Mouse (Mus musculus) layer of hippocampus, adult 18-20 months (tissue): Measurements from ENCODE around the gene Zcchc10. TPM values are rescaled to one million over a fixed set of nuclear protein-coding genes. Genes with fewer than 3 reads are reported as not detected.
"Not testable (repeated sequence)": the region's sequence is repeated elsewhere in the genome, so short reads cannot be mapped to it uniquely, and the experiment has no call there.

Experiments used
- DNase-seq, 2 experiments: peaks; one replicate each; pipeline ENCODE4 v3.0.0; 2022; ENCODE audit warnings: low spot score in 2 of 2
- long read RNA-seq: library from polyadenylated mRNA; stranded (forward); transcript quantifications from one replicate; pipeline ENCODE4 v2.0.0, GENCODE M21; 2021
- total RNA-seq, 2 experiments: library from RNA; stranded (reverse); gene quantifications; 2 replicates each; pipeline ENCODE4 v1.2.3; 2021

Gene Zcchc10
- 10 to 100 TPM; 11.0 to 11.8 TPM for total RNA-seq
- long read RNA-seq, partial matches to known transcripts: 1 of 4 reads
- long read RNA-seq, other reads (novel, unspliced or antisense): 1 of 4 reads

- DNase-seq: peak; percentile 81 to 92
These were observed at the start of gene Zcchc10 for GRCm38 (mm10) chr11:53324512-53324968. Gene Zcchc10 (plus strand): TSS chr11:53324679.

DNA sequence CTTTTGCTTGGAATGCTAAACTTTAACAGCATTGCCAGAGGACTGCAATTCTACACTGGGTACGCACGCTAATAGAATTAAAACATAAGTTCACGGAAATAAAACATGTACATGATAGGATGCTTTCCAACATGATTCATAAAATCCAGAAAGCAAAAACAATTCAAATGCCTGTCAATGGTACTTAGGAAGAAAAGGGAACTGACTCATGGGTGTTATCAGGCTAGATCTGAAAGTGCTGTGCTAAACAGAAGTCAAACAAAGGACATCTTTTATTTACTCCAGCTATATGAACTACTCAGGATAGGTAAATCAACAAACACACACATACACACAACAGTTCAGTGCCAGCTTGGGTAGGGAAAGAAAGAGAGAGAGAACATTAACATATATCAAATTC lies 49.1 kb upstream of the Zcchc10 start:
- no peak for DNase-seq

DNA sequence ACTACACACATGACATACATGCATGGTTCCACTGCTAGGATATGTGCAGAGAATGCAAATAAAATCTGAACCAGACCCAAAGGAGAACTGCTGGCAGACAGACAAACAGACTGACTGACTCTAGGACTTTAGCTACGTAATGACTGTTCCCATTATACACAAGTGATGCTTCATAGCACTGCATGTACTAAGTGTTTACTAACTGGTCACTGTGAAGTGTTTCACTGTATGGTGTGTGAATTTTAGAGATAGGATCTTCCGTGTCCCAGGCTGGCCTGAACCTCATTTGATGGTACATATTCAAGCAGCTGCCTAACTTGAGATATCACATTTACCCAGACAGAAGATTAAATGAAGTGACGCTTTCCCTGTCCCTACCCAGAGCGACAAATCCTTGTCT lies 46.1 kb upstream of the Zcchc10 start:
- no peak for DNase-seq

DNA sequence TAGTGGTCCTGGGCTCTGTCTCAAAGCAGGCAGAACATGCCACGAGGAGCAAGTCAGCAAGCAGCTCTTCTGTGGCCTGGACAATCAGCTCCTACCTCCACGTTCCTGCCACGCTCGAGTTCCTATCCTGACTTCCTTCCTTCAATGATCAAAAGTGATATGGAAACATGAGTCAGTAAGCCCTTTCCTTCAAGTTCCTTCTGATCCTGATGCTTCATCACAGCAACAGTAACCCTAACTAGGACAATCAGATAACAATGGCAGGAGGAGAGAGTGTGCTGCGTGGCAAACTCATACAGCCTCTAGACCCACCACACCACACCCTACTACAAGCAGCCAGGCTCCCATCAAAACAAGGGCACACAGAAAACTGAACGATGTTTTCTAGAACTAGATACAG lies 38.6 kb upstream of the Zcchc10 start:
- DNase-seq: no peak

- not testable (repeated sequence) for DNase-seq
These were observed 34.3 kb upstream of the Zcchc10 start for GRCm38 (mm10) chr11:53290187-53290586.

- DNase-seq: no peak
These were observed 33.6 kb upstream of the Zcchc10 start for GRCm38 (mm10) chr11:53290871-53291270.

DNA sequence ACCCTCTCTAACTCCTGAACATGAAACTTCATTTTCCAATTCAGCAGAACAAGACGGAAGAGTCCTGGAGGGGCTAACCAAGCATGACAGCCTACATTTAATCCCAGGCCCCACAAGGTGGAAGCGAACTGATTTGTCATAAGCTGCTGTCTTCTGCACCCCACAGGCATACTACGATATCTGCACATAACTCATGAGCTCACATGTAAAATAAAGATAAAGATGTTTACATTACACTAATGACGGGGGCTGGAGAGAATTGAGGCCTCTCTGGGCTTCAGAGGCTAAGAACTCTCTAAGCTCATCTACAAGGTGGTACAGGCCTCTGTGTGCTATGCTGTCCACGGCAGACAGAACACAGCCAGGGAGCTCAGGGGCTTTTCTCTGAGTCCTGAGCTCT lies 30.0 kb upstream of the Zcchc10 start:
- no peak for DNase-seq

DNA sequence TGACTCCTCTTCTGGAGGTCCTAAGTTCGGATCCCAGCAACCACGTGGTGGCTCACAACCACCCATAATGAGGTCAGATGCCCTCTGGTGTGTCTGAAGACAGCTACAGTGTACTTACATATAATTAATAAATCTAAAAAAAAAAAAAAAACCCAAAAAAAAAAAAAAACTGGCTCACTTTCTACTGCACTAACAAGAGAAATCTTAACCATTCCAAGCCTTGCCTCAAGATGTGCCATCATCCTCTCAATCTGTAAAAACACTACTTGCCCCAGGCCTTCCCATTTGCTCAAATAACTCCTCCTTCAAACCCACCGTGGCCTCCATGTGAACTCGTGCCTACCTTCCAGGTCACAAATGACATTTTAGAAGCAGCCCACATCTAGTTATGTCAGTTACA lies 27.6 kb upstream of the Zcchc10 start:
- DNase-seq: no peak

- no peak for DNase-seq
These were observed 26.3 kb upstream of the Zcchc10 start for GRCm38 (mm10) chr11:53297947-53298860.

- DNase-seq: peak in 1 of 2 experiments; percentile 55
These were observed 24.7 kb upstream of the Zcchc10 start for GRCm38 (mm10) chr11:53299551-53300329.

DNA sequence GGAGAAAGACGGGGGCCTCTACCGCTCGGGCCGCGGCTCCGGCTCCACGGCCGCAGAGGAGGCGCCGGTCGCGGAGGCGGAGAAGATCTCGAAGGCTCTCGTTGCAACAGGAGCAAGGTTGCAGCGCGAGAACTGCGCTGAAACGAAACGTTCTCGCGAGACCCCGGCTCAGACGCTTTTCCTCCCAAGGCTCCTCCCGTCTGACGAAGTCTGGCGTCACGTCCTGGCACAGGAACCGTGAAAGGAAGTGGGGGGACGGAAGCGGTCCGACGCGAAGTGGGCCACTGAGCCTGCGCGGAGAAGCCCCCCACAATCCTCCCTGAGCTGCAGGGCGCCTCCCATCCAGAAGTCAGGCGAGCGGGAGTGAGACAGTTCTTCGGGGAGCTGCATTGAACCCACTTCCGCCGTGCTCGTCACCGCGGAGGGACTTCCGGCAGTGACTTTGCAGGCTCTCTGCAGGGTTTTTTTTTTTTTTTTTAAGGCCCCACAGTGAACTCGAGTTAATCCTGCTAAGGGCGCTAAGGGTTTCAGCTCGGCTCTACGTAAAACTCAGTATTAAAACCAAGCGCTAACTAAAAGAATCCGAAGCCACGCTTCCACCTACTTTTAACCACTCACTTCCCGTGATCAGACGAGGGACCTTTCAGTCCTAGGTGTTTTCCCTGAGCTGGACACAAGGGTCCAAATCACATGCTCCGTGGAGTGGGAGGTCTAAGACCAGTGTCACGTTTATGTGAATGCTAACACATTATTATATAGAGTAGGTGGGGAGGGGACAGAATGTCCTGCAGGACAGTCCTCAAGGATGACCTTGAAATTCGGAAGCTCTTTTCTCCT lies 23.9 kb upstream of the Zcchc10 start, which contains the start of gene Hspa4:
Hspa4 (minus strand) TSS at position 128 of the 837 bp plus-strand sequence.
- DNase-seq: peak; percentile 98 to 99

- DNase-seq: no peak
These were observed 23.3 kb upstream of the Zcchc10 start for GRCm38 (mm10) chr11:53301167-53301515.

GRCm38 (mm10) chr11:53304044-53304840 lies 20.2 kb upstream of the Zcchc10 start:
- DNase-seq: no peak

DNA sequence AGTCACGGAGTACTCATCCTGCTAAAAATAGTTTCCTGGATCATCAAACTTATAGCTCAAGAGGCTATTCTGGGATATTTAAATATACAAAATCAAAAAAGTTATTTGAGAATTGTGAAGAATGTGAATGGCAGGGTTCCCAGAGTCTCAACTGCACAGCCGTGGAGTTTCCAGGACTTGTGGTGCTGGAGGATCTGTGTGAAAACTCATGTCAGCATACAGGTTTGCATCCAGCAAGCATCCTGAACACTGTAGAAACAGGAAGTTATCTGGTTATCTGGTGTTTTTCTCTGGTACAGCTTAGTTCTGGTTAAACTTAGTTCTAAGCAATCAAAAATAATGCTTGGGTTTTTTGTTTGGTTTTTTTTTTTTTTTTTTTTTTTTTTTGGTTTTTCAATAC lies 17.5 kb upstream of the Zcchc10 start:
- DNase-seq: no peak

DNA sequence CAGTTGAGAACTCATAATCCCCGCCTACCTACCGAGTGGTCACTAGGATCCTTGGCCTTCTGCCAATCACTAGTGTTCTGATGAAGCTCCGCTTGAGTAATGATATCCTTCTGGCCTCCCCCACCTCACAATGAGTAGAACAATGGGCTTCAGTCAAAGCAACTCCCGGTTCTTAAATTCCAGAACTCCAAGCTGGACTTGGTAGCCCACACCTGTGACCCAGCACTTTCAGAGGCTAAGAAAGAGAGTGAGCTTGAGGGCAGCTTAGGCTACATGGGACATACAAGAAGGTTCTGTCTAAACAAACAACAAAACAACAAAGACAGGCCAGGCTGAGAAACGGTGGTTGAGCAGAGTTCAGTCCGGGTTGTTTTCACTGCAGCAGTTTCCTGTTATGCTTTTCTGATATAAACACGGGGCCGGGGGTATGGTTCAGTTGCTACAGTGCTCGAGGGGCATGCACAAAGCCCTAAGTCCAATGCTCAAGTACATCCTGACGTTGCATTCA lies 16.9 kb upstream of the Zcchc10 start:
- no peak for DNase-seq

GRCm38 (mm10) chr11:53308251-53308864 lies 16.1 kb upstream of the Zcchc10 start:
- no peak for DNase-seq

DNA sequence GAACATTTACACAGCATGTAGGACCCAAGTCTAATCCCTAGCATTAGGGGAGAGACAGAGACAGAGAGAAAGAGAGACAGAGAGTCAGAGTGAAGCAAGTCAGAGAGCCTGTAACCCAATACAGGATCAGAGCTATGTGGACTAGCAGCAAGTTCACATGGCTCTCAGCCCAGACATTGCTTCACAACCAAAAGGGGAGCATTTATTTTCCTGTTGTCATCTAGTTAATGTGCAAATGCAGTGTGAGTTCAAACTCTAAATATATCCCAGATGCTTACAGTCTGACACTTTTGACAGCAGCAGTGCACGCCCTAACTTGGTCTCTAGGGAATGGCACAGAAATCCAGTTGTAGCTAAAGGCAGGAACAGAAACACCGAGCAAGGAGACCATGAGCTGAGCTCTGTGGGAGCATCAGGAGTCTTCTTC lies 15.6 kb upstream of the Zcchc10 start:
- peak in 1 of 2 experiments; percentile 35 for DNase-seq

- DNase-seq: no peak
These were observed 13.1 kb upstream of the Zcchc10 start for GRCm38 (mm10) chr11:53311385-53311784.

DNA sequence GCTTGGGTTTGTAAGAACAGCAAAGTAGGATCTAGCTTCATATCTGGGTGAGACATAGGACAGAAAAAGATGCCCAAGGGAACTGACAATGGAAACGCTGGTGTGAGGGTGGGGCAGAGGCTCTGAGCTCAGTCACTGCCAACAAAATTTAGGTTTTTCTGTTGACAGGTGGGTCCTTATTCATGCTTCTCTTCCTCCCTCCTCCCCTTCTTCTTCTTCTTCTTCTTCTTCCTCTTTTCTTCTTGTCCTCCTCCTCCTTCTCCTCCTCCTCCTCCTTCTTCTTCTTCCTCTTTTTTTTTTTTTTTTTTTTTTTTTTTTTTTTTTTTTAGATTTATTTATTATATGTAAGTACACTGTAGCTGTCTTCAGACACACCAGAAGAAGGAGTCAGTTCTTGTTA lies 11.7 kb upstream of the Zcchc10 start:
- DNase-seq: not testable (repeated sequence)
